Mouse (Mus musculus): ENCODE results near the gene Tnfrsf21.

Gene Tnfrsf21

GRCm38 (mm10) chr17:43076801-43077493 lies 60.6 kb downstream of the Tnfrsf21 start:
- DNase-seq (ENCODE audit: low read depth, low spot score): peak; percentile 93

GRCm38 (mm10) chr17:43077540-43077939 lies 61.2 kb downstream of the Tnfrsf21 start:
- peak; percentile 75 for DNase-seq (ENCODE audit: low read depth, low spot score)

- DNase-seq (ENCODE audit: low read depth, low spot score): no peak
Observed at GRCm38 (mm10) chr17:43081225-43081624, 64.9 kb downstream of the Tnfrsf21 start.

- no peak for DNase-seq (ENCODE audit: low read depth, low spot score)
Observed at GRCm38 (mm10) chr17:43089496-43089895, 73.1 kb downstream of the Tnfrsf21 start.

- no peak for DNase-seq (ENCODE audit: low read depth, low spot score)
Observed at GRCm38 (mm10) chr17:43090948-43091724, 74.8 kb downstream of the Tnfrsf21 start.

GRCm38 (mm10) chr17:43092280-43092995 lies 76.1 kb downstream of the Tnfrsf21 start:
- DNase-seq (ENCODE audit: low read depth, low spot score): peak; percentile 20

- no peak for DNase-seq (ENCODE audit: low read depth, low spot score)
Observed at GRCm38 (mm10) chr17:43094285-43094684, 77.9 kb downstream of the Tnfrsf21 start.

GRCm38 (mm10) chr17:43097101-43097688 lies 80.8 kb downstream of the Tnfrsf21 start:
- no peak for DNase-seq (ENCODE audit: low read depth, low spot score)

- DNase-seq (ENCODE audit: low read depth, low spot score): no peak
Observed at GRCm38 (mm10) chr17:43106108-43106507, 89.8 kb downstream of the Tnfrsf21 start.

GRCm38 (mm10) chr17:43107338-43107737 lies 91.0 kb downstream of the Tnfrsf21 start:
- DNase-seq (ENCODE audit: low read depth, low spot score): no peak

- DNase-seq (ENCODE audit: low read depth, low spot score): no peak
Observed at GRCm38 (mm10) chr17:43109501-43109900, 93.1 kb downstream of the Tnfrsf21 start.

- no peak for DNase-seq (ENCODE audit: low read depth, low spot score)
Observed at GRCm38 (mm10) chr17:43110168-43110885, 94.0 kb downstream of the Tnfrsf21 start.

- no peak for DNase-seq (ENCODE audit: low read depth, low spot score)
Observed at GRCm38 (mm10) chr17:43113391-43113984, 97.1 kb downstream of the Tnfrsf21 start.

- no peak for DNase-seq (ENCODE audit: low read depth, low spot score)
Observed at GRCm38 (mm10) chr17:43114086-43114581, 97.8 kb downstream of the Tnfrsf21 start.

GRCm38 (mm10) chr17:43114926-43115325 lies 98.6 kb downstream of the Tnfrsf21 start:
- DNase-seq (ENCODE audit: low read depth, low spot score): no peak

GRCm38 (mm10) chr17:43116748-43117147 lies 100.4 kb downstream of the Tnfrsf21 start:
- DNase-seq (ENCODE audit: low read depth, low spot score): no peak

- no peak for DNase-seq (ENCODE audit: low read depth, low spot score)
Observed at GRCm38 (mm10) chr17:43119446-43119845, 103.1 kb downstream of the Tnfrsf21 start.

- DNase-seq (ENCODE audit: low read depth, low spot score): no peak
Observed at GRCm38 (mm10) chr17:43121096-43121495, 104.7 kb downstream of the Tnfrsf21 start.

- no peak for DNase-seq (ENCODE audit: low read depth, low spot score)
Observed at GRCm38 (mm10) chr17:43128305-43128704, 112.0 kb downstream of the Tnfrsf21 start.

- DNase-seq (ENCODE audit: low read depth, low spot score): no peak
Observed at GRCm38 (mm10) chr17:43128908-43129533, 112.7 kb downstream of the Tnfrsf21 start.

Data from ES-CJ7 (cell line).